Mouse (Mus musculus): ENCODE data around the gene Acp6. TPM values are rescaled to one million over a fixed set of nuclear protein-coding genes. Genes with fewer than 3 reads are reported as not detected.
"Not testable (repeated sequence)": the region's sequence is repeated elsewhere in the genome, so short reads cannot be mapped to it uniquely, and the experiment has no call there.

The Acp6 gene
- polyA plus RNA-seq (2016; fragmentation: Nextera tagmentation; extraction: Ambion mirVana), result 54.0 and 66.9 TPM in 2 replicates

DNA sequence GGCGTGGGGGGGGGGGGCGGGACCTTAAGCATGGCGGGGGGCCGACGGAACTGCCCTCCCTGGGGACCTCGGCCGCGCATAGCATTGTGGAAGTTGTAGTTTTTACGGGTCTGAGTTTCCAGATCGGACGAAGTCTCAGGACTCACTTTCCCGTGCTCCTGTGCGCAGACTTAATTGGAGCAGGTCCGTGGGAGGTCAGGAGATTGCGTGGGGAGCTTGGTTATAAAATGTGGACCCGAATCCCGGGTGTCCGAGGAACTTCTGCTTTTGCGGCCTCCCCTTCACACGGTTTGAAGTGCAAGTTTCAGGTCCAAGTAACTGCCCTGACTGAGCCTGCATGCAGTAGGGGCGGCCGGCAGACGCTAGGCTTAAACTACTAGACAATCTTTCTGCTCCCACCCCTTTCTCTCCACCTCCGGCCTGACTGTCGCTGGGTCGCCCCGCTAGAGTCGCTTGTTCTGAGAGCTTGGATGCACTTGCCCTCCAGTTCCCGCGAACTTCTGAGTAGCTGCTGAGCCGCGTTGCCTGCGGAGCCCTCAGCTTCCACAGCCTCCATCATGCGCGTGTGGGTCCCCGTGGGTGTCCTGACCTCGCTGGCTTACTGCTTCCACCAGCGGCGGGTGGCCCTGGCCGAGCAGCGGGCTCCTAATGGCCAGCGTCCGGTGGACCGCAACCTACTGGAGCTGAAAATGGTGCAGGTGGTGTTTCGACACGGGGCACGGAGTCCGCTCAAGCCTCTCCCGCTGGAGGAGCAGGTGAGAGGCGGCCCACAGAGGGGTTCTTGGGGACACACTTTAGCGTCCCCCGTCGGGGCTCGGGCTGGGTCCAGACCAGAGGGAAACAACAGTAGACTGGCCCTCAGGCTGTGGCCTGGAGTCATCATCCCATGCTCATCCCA lies at the start of gene Acp6:
Gene Acp6 (plus strand): TSS at position 167 of the 898 bp plus-strand sequence.
- Histone ChIP-seq H3K4me1 (peaks cover 14% of the 10 kb centered on the region), H3K27me3 (ENCODE audit: insufficient read depth, poor library complexity, severe bottlenecking) (no peaks in the 10 kb centered on the region), H3K9me3 (no peaks in the 10 kb centered on the region), H3K36me3 (peaks cover 4% of the 10 kb centered on the region; the same call in 1 of the 2 replicates), H3K27ac (peak within 1 kb of the TSS; percentile 86), H3K4me3 (peak within 1 kb of the TSS; percentile 71)
- under 1% methylated on average over 54 of the region's 54 CpGs for WGBS
- peak; percentile 97 for DNase-seq (ENCODE audit: low spot score)

DNA sequence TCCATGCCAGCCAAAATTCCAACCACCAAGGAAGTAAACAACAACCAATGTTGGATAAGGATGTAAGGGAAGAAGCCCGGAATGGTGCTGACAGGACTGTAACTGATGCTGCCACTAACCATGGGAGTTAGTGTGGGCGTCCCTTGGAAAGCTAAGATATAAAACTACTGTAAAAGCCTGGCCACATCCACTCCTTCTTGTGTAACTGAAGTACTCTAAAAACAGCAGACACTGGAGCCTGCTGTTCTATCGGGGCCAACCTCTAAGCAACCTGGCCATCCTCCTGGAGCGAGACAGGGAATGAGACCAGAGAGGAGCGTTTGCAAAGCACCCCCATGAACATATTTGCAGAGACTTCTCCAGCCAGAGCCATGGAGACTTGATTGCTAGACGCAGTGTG lies 41.1 kb upstream of the Acp6 start:
- Histone ChIP-seq H3K9me3 (no peaks in the 10 kb centered on the region), H3K4me1 (no peaks in the 10 kb centered on the region), H3K4me3 (no peak overlapping the region), H3K27ac (no peak overlapping the region), H3K36me3 (no peaks in the 10 kb centered on the region), H3K27me3 (ENCODE audit: insufficient read depth, poor library complexity, severe bottlenecking) (no peaks in the 10 kb centered on the region)
- 76% methylated on average over 6 of the region's 6 CpGs for WGBS
- DNase-seq (ENCODE audit: low spot score), result no peak

DNA sequence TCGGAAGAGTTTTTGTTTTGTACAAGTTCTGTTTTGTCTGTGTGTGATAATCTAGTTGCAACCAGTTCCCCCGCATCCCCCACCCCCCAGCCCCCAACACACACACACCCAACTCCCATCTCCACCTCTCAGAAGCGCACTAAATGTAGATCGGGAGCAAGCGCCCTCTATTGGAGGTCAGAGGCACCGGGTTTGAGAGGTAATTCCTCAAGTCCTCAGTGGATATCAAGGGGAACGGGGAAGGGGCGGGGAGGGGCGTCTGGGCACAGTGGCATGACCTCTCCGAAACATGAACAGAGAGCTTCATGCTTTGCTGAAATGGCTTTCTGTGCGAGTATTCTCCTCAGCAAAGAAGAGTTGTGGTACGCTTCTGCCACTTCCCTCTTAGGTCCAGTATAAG lies 40.3 kb upstream of the Acp6 start:
- WGBS, result 49% methylated on average over 12 of the region's 12 CpGs
- H3K36me3 ChIP-seq, result no peaks in the 10 kb centered on the region
- H3K4me1 ChIP-seq, result no peaks in the 10 kb centered on the region
- H3K9me3 ChIP-seq, result no peaks in the 10 kb centered on the region
- no peak overlapping the region for H3K27ac ChIP-seq
- no peak overlapping the region for H3K4me3 ChIP-seq
- no peaks in the 10 kb centered on the region for H3K27me3 ChIP-seq (ENCODE audit: insufficient read depth, poor library complexity, severe bottlenecking)
- DNase-seq (ENCODE audit: low spot score), result no peak

- Histone ChIP-seq H3K9me3 (no peaks in the 10 kb centered on the region), H3K27me3 (ENCODE audit: insufficient read depth, poor library complexity, severe bottlenecking) (no peaks in the 10 kb centered on the region), H3K4me3 (peak overlapping the region; percentile 23; the same call in 1 of the 2 replicates), H3K4me1 (peaks cover 7% of the 10 kb centered on the region), H3K36me3 (no peaks in the 10 kb centered on the region), H3K27ac (peak overlapping the region; percentile 30)
- 39% methylated on average over 7 of the region's 7 CpGs for WGBS
- no peak for DNase-seq (ENCODE audit: low spot score)
These were observed 34.4 kb upstream of the Acp6 start for GRCm38 (mm10) chr3:97124193-97124592.

- H3K9me3 ChIP-seq, result no peaks in the 10 kb centered on the region
- H3K36me3 ChIP-seq, result no peaks in the 10 kb centered on the region
- WGBS, result 83% methylated on average over 4 of the region's 4 CpGs
- no peak for DNase-seq (ENCODE audit: low spot score)
- H3K4me3 ChIP-seq, result no peak overlapping the region
- no peaks in the 10 kb centered on the region for H3K27me3 ChIP-seq (ENCODE audit: insufficient read depth, poor library complexity, severe bottlenecking)
- H3K4me1 ChIP-seq, result peaks cover 2% of the 10 kb centered on the region; the same call in 1 of the 2 replicates
- H3K27ac ChIP-seq, result no peak overlapping the region
These were observed 29.2 kb upstream of the Acp6 start for GRCm38 (mm10) chr3:97129410-97129809.

- not testable (repeated sequence) for DNase-seq (ENCODE audit: low spot score); H3K27me3 ChIP-seq (ENCODE audit: insufficient read depth, poor library complexity, severe bottlenecking); H3K4me1 ChIP-seq; H3K4me3 ChIP-seq; H3K9me3 ChIP-seq; H3K36me3 ChIP-seq; H3K27ac ChIP-seq
- 79% methylated on average over 1 of the region's 1 CpGs for WGBS
These were observed 20.9 kb upstream of the Acp6 start for GRCm38 (mm10) chr3:97137666-97138065.

DNA sequence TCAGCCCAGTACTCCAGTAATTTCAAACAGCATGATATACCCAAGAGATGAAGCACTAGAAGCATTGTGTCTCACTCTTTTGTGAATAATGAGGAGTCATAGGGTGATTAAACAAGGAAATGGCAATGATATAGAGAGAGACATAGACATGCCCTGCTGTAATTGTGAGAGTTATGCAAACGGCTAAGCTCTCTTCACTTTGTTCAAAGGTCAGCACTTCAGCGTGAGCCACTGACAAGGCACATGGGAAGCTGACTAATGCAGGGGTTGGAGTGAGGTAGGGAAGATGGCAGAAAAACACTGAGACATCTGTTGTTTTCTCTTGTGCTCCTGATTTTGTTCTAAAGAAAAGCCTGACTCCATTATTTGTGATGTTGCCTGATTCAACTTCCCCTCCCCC lies 7.5 kb upstream of the Acp6 start:
- no peak overlapping the region for H3K4me3 ChIP-seq
- H3K36me3 ChIP-seq, result no peaks in the 10 kb centered on the region
- H3K4me1 ChIP-seq, result 0 out of 2 replicates have a peak, but pooled peaks cover 6% of the 10 kb centered on the region
- H3K9me3 ChIP-seq, result no peaks in the 10 kb centered on the region
- H3K27me3 ChIP-seq (ENCODE audit: insufficient read depth, poor library complexity, severe bottlenecking), result no peaks in the 10 kb centered on the region
- WGBS, result 61% methylated on average over 2 of the region's 2 CpGs
- no peak for DNase-seq (ENCODE audit: low spot score)
- no peak overlapping the region for H3K27ac ChIP-seq

DNA sequence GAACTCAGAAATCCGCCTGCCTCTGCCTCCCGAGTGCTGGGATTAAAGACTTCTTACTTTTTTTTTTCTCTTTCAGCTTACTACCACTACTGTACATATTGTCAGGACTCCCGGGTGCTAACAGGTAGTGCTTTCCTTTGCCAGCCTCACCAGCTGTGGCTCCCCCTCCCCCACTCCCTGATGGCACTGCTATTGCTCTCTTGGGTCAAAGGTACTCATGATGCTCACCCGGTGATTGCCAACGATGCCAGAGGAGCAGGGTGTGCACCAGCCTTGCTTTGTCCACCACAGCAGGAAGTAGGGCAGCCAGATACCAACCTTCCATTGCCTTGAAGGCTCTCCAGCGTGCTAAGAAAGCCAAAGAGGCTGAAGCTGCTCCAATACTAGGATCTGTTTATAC lies 2.1 kb upstream of the Acp6 start:
- H3K36me3 ChIP-seq, result no peaks in the 10 kb centered on the region
- no peak for DNase-seq (ENCODE audit: low spot score)
- H3K27me3 ChIP-seq (ENCODE audit: insufficient read depth, poor library complexity, severe bottlenecking), result no peaks in the 10 kb centered on the region
- H3K27ac ChIP-seq, result no peak overlapping the region
- 90% methylated on average over 6 of the region's 6 CpGs for WGBS
- H3K4me3 ChIP-seq, result no peak overlapping the region
- H3K9me3 ChIP-seq, result no peaks in the 10 kb centered on the region
- peaks cover 16% of the 10 kb centered on the region for H3K4me1 ChIP-seq

- H3K4me1 ChIP-seq, result peaks cover 14% of the 10 kb centered on the region
- H3K27ac ChIP-seq, result no peak overlapping the region
- no peaks in the 10 kb centered on the region for H3K9me3 ChIP-seq
- no peaks in the 10 kb centered on the region for H3K36me3 ChIP-seq
- no peaks in the 10 kb centered on the region for H3K27me3 ChIP-seq (ENCODE audit: insufficient read depth, poor library complexity, severe bottlenecking)
- 79% methylated on average over 1 of the region's 1 CpGs for WGBS
- DNase-seq (ENCODE audit: low spot score), result no peak
- H3K4me3 ChIP-seq, result no peak overlapping the region
These were observed 1.3 kb upstream of the Acp6 start for GRCm38 (mm10) chr3:97157308-97157707.

DNA sequence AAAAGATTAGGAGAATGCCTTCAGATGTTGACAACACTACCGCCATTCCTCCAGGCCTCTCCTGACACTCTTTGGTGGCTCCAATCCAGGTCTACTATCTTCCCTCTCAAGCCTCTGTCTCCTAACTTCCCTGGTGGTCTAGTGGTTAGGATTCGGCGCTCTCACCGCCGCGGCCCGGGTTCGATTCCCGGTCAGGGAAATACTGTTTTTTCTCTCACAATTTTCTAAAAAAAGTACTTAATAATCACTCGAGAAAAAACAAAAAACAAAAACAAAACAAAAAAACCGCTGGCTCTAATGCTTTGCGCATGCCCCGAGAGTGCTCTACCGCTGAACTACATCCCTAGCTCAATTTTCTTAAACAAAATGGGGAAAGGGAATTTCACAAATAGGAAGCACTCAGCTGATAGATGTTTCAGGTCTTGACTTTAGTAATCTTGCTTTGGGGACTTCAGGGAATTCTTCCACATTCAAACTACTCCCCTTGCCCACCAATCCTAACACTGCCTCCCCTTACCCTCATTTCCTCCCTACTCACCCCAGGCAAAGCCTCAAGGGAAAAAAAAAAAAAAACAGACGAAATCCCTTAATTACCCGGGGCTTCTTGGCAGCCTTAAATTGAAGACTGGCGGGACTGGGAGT lies 498 bp upstream of the Acp6 start:
- H3K4me1 ChIP-seq, result peaks cover 14% of the 10 kb centered on the region
- H3K27me3 ChIP-seq (ENCODE audit: insufficient read depth, poor library complexity, severe bottlenecking), result no peaks in the 10 kb centered on the region
- no peaks in the 10 kb centered on the region for H3K9me3 ChIP-seq
- H3K4me3 ChIP-seq, result peak overlapping the region; percentile 71
- under 1% methylated on average over 17 of the region's 17 CpGs for WGBS
- peak; percentile 90 for DNase-seq (ENCODE audit: low spot score)
- peak overlapping the region; percentile 86 for H3K27ac ChIP-seq
- no peaks in the 10 kb centered on the region for H3K36me3 ChIP-seq

DNA sequence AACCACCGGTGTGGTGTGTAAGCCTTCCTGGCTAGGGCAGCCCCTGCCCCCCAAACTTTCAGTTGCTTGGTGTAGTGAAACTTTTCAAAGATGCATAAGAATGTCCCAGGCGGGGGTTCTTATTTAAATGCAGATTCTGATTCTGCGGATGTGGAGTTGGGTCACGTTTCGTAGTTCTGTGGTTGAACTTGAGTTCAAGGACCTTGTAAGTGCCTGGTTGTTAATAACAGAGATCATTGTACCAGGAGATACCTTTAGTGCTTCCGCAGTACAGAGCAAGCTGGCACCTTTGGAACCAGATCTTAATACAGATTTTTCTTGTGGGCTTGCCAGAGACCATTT lies 903 bp downstream of the Acp6 start:
- H3K4me3 ChIP-seq, result peak overlapping the region; percentile 71
- peaks cover 17% of the 10 kb centered on the region for H3K4me1 ChIP-seq
- no peaks in the 10 kb centered on the region for H3K9me3 ChIP-seq
- H3K27ac ChIP-seq, result peak overlapping the region; percentile 86
- DNase-seq (ENCODE audit: low spot score), result no peak
- 12% methylated on average over 6 of the region's 6 CpGs for WGBS
- peaks cover 4% of the 10 kb centered on the region; the same call in 1 of the 2 replicates for H3K36me3 ChIP-seq
- no peaks in the 10 kb centered on the region for H3K27me3 ChIP-seq (ENCODE audit: insufficient read depth, poor library complexity, severe bottlenecking)

GRCm38 (mm10) chr3:97159986-97160385 lies 1.4 kb downstream of the Acp6 start:
- H3K9me3 ChIP-seq, result no peaks in the 10 kb centered on the region
- H3K4me3 ChIP-seq, result peak overlapping the region; percentile 71
- peaks cover 17% of the 10 kb centered on the region for H3K4me1 ChIP-seq
- peaks cover 4% of the 10 kb centered on the region; the same call in 1 of the 2 replicates for H3K36me3 ChIP-seq
- DNase-seq (ENCODE audit: low spot score), result peak; percentile 47
- H3K27me3 ChIP-seq (ENCODE audit: insufficient read depth, poor library complexity, severe bottlenecking), result no peaks in the 10 kb centered on the region
- 74% methylated on average over 2 of the region's 2 CpGs for WGBS
- H3K27ac ChIP-seq, result no peak overlapping the region

DNA sequence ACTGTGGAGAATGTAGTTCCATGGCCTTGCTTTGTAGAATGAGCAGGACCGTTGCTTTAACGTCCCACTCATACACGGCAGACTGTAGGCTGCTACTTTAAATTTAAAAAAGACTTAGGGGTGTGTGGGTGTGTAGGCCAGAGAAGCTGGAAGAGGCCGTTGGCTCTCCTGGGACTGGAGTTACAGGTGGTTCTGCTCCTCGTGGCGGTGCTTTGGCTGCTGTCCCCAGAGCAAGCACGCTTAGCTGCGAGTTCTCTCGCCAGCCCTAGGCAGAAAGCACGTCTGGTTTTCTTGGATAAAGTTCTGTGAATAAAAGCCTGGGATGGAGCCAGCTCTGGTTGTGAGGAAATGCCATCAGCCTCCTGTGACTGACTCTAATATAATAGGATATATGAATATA lies 2.3 kb downstream of the Acp6 start:
- Histone ChIP-seq H3K4me1 (peaks cover 17% of the 10 kb centered on the region), H3K4me3 (peak overlapping the region; percentile 10; the same call in 1 of the 2 replicates), H3K9me3 (no peaks in the 10 kb centered on the region), H3K27ac (no peak overlapping the region), H3K36me3 (peaks cover 7% of the 10 kb centered on the region), H3K27me3 (ENCODE audit: insufficient read depth, poor library complexity, severe bottlenecking) (no peaks in the 10 kb centered on the region)
- 78% methylated on average over 10 of the region's 10 CpGs for WGBS
- no peak for DNase-seq (ENCODE audit: low spot score)

Data from heart, embryonic 10.5 days (tissue).